Mouse (Mus musculus): Measurements from ENCODE around the gene Calml3. TPM values are rescaled to one million over a fixed set of nuclear protein-coding genes. Genes with fewer than 3 reads are reported as not detected.
"Not testable (repeated sequence)": the region's sequence is repeated elsewhere in the genome, so short reads cannot be mapped to it uniquely, and the experiment has no call there.

Calml3 gene
- polyA plus RNA-seq (2016; fragmentation: Nextera tagmentation; extraction: Ambion mirVana): not detected in 2 replicates

DNA sequence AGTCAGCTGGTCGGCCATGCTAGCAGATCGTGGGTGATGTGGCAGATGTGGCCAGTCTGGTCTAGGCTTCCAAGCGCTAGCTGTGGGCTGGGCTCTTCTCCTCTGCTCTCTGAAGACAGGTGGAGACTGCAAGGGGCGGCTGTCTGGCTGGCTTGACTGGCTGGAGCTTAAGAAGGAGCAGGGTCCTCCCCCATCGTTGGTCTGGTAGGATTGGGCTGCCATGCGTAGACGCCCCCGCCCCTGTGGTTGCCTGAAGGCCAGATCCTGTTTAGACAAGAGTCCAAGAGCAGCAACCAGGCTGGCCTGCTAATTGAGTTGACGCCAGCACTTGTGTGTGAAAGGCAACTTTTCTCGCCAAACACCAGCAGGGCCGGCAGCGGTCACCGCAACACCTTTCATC lies at the start of gene Calml3:
TSS of gene Calml3 (minus strand) at position 131 of the 400 bp plus-strand sequence.
- H3K9me3 ChIP-seq (replicated peaks): no peaks in the 10 kb centered on the region
- no peak for ATAC-seq
- 0 out of 2 replicates have a peak, but pooled peaks cover 3% of the 10 kb centered on the region for H3K4me1 ChIP-seq
- H3K27ac ChIP-seq: no peak within 1 kb of the TSS
- H3K4me2 ChIP-seq: no peak within 1 kb of the TSS
- H3K4me3 ChIP-seq: no peak within 1 kb of the TSS
- H3K36me3 ChIP-seq: no peaks in the 10 kb centered on the region
- 66% methylated on average over 13 of the region's 13 CpGs for WGBS (ENCODE audit: insufficient replicate concordance)
- no peaks in the 10 kb centered on the region for H3K27me3 ChIP-seq (replicated peaks)
- H3K9ac ChIP-seq: no peak within 1 kb of the TSS

DNA sequence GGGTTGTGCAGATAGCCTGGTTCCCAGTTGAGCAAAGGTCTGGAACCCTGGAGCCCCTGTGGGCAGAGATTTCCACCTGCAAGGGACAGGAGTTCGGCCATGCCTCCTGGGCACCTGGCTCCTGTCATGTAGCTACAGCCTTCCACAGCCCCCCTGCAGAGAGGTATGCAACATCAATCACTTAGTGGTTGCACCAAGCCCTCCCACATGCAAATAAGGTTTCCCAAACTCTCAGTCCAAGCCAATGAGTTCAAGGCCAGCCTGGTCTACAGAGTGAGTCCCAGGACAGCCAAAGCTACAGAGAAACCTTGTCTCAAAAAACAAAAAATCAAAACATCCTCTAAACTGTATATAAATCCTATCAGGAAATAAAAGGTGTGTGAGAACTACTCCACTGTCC lies 46.2 kb upstream of the Calml3 start:
- ATAC-seq: no peak
- Histone ChIP-seq H3K27ac (no peak overlapping the region), H3K4me3 (no peak overlapping the region), H3K4me2 (no peak overlapping the region), H3K9me3 (replicated peaks) (no peaks in the 10 kb centered on the region), H3K36me3 (no peaks in the 10 kb centered on the region), H3K4me1 (no peaks in the 10 kb centered on the region), H3K27me3 (replicated peaks) (no peaks in the 10 kb centered on the region; the same call in 1 of the 2 replicates), H3K9ac (no peak overlapping the region)
- 70% methylated on average over 1 of the region's 1 CpGs for WGBS (ENCODE audit: insufficient replicate concordance)

DNA sequence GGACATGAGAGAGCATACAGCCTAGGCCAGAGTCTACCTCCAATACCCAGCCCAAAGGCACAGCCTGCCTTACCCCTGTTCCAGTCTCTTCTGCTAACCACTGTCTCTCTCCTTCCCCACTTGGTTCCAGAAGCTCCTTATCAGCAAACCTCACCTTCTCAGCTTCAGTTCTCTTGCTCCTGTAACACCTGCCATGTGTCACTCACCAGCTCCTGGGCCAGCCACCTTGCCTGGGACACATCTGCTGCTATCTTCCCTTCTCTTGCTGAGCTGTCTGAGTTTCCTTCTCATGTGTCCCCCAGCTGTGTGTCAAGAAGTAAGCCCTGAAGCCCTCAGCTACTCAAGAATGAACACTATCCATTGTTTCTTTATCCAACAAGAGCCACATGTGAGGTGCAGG lies 36.5 kb upstream of the Calml3 start:
- not testable (repeated sequence) for H3K9ac ChIP-seq; H3K36me3 ChIP-seq; H3K9me3 ChIP-seq (replicated peaks); H3K4me1 ChIP-seq; H3K4me2 ChIP-seq; H3K4me3 ChIP-seq; H3K27me3 ChIP-seq (replicated peaks); H3K27ac ChIP-seq
- ATAC-seq: peak; percentile 60

DNA sequence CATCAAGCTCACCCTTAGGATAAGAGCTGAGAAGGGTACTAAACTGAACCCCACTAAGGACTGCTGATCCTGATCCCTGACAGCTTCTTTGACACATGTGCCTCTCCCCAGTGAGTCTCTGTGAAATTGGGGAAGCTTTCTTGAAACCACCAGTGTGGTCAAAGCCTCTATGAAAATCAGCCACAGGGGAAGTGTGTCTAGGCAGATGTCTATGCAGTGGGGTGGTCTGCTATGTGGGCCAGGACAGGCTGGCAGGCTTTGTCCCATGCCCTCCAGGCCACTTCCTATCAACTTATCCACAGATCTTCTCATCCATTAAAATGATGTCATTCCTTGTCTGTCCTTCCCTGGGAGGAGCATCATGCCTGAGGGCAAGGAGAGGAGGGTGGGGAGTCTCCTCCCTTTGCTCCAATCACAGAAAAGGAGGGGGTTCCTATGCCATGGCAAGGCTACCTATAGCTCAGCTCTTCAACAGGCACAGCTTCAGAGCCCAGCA lies 33.2 kb upstream of the Calml3 start, which contains the start of gene Calm4:
TSS of gene Calm4 (plus strand) at position 446 of the 496 bp plus-strand sequence.
- H3K27ac ChIP-seq; H3K4me2 ChIP-seq; H3K9ac ChIP-seq; H3K4me1 ChIP-seq; H3K36me3 ChIP-seq; H3K27me3 ChIP-seq (replicated peaks); H3K4me3 ChIP-seq; H3K9me3 ChIP-seq (replicated peaks); ATAC-seq: not testable (repeated sequence)

DNA sequence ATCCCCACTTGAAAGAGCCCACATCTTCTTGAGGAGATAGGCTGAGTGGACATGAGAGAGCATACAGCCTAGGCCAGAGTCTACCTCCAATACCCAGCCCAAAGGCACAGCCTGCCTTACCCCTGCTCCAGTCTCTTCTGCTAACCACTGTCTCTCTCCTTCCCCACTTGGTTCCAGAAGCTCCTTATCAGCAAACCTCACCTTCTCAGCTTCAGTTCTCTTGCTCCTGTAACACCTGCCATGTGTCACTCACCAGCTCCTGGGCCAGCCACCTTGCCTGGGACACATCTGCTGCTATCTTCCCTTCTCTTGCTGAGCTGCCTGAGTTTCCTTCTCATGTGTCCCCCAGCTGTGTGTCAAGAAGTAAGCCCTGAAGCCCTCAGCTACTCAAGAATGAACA lies 29.5 kb upstream of the Calml3 start:
- H3K4me1 ChIP-seq; H3K4me3 ChIP-seq; H3K36me3 ChIP-seq; H3K27ac ChIP-seq; H3K27me3 ChIP-seq (replicated peaks); H3K9me3 ChIP-seq (replicated peaks); H3K4me2 ChIP-seq; H3K9ac ChIP-seq: not testable (repeated sequence)
- ATAC-seq: peak; percentile 68

DNA sequence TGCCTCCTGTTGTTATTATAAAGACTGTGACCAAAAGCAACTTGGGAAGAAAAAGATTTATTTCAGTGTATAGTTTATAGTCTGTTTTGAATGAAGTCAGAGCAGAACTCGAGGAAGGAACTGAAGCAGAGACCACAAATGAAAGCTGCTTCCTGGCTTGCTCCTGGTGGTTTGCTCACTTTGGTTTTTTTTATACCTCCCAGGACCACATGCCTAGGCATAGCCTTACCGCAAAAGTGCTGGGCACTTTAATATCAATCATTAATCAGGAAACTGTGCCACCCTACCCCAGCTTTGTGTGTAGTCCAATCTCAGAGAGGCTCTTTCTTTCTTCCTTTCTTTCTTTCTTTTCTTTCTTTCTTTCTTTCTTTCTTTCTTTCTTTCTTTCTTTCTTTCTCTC lies 28.3 kb upstream of the Calml3 start:
- WGBS (ENCODE audit: insufficient replicate concordance): 9% methylated on average over 2 of the region's 2 CpGs
- no peak for ATAC-seq
- no peaks in the 10 kb centered on the region for H3K4me1 ChIP-seq

DNA sequence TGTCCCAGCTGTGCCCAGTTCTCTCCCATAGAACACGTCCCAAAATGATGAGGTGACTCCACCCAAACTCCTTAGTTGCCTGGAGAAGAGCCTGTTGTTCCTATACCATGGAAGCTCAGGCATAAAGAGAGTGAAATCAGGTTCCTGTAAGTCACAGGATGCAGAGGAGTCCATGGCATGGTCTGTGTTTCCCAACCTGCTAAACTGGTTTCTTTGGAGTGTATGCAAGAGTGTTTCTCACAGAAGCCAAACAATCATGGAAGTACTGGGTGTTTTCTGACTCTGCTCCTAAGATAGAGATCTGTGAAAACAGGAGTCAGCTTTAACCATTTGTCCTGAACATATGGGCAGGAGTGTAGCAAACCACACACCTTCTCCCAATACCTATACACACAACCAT lies 27.9 kb upstream of the Calml3 start:
- H3K9ac ChIP-seq: no peak overlapping the region
- WGBS (ENCODE audit: insufficient replicate concordance): 37% methylated on average over 1 of the region's 1 CpGs
- no peak overlapping the region for H3K4me2 ChIP-seq
- H3K27me3 ChIP-seq (replicated peaks): no peaks in the 10 kb centered on the region
- no peaks in the 10 kb centered on the region for H3K4me1 ChIP-seq
- no peaks in the 10 kb centered on the region for H3K9me3 ChIP-seq (replicated peaks)
- no peak overlapping the region for H3K27ac ChIP-seq
- no peak overlapping the region for H3K4me3 ChIP-seq
- H3K36me3 ChIP-seq: no peaks in the 10 kb centered on the region
- ATAC-seq: no peak

More for the DNA sequence above, 28.3 kb upstream of the Calml3 start:
- Histone ChIP-seq H3K9me3 (replicated peaks) (no peaks in the 10 kb centered on the region), H3K36me3 (no peaks in the 10 kb centered on the region), H3K27me3 (replicated peaks) (no peaks in the 10 kb centered on the region), H3K9ac (no peak overlapping the region), H3K4me2 (no peak overlapping the region), H3K27ac (no peak overlapping the region), H3K4me3 (no peak overlapping the region)

DNA sequence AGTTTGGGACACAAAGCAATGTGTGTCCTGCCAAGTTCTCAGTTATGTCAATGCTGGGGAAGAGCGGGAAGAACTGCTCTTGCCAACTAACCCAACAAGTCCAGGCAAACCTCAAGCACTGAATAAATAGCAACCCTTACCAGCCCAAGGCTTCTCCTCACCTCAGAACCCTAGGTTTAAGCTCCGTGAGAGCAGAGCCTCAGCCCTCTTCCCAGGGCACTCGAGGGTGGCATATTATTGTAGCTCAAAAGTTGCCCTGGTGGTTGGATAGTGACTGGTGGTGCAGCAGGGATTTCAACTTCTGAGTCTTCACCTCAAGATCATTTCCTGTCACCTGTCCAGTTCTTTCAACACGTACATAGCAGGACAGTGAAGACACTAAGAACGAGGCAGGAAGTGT lies 27.4 kb upstream of the Calml3 start:
- H3K4me1 ChIP-seq: no peaks in the 10 kb centered on the region
- no peak overlapping the region for H3K4me3 ChIP-seq
- H3K4me2 ChIP-seq: no peak overlapping the region
- no peak overlapping the region for H3K27ac ChIP-seq
- no peaks in the 10 kb centered on the region for H3K36me3 ChIP-seq
- ATAC-seq: no peak
- 52% methylated on average over 5 of the region's 5 CpGs for WGBS (ENCODE audit: insufficient replicate concordance)
- H3K27me3 ChIP-seq (replicated peaks): no peaks in the 10 kb centered on the region
- no peak overlapping the region for H3K9ac ChIP-seq
- H3K9me3 ChIP-seq (replicated peaks): no peaks in the 10 kb centered on the region

DNA sequence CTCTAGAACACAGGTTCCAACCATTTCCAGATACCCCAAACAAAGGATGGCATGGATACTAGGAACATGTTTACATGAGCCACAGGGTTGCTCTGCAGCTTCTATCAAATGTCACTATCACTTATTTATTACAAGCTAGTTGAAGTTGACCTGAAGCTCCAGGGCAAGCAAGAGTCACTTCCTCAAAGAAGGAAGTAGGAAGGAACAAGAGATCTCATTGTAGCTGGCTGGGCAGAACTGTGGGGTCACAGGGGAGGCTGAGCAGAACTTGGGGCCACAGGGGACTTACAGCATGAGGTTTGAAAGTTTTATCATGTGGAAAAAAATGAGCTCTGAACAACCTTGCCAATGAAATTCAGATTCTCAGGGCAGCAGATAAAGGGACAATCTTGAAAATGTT lies 21.6 kb upstream of the Calml3 start:
- H3K4me3 ChIP-seq: no peak overlapping the region
- no peak overlapping the region for H3K9ac ChIP-seq
- no peaks in the 10 kb centered on the region for H3K9me3 ChIP-seq (replicated peaks)
- no peak for ATAC-seq
- H3K36me3 ChIP-seq: no peaks in the 10 kb centered on the region
- no peaks in the 10 kb centered on the region for H3K4me1 ChIP-seq
- no peaks in the 10 kb centered on the region for H3K27me3 ChIP-seq (replicated peaks)
- no peak overlapping the region for H3K27ac ChIP-seq
- no peak overlapping the region for H3K4me2 ChIP-seq

DNA sequence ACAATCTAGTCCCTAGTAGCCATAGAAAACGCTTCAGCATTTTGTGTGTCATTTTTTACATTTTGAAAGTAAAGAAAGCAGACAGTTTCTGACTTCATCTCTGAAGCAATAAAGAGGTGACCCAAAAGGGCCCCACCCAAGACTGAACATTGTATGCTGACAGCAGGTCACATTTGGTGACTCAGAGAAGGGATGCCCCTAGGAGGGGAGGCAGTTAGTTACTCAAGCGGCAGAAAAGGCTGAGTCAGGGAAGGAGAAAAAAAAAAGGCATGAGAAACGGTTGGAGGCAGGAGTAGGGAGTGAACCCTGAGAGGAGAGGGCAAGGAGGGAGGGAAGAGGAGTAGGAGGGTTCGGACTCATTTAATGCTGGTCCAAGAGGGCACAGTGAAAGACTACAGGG lies 18.0 kb upstream of the Calml3 start:
- Histone ChIP-seq H3K9ac (no peak overlapping the region), H3K4me2 (no peak overlapping the region), H3K36me3 (no peaks in the 10 kb centered on the region), H3K27ac (no peak overlapping the region), H3K4me3 (no peak overlapping the region), H3K9me3 (replicated peaks) (no peaks in the 10 kb centered on the region), H3K4me1 (no peaks in the 10 kb centered on the region), H3K27me3 (replicated peaks) (no peaks in the 10 kb centered on the region)
- no peak for ATAC-seq
- 56% methylated on average over 4 of the region's 4 CpGs for WGBS (ENCODE audit: insufficient replicate concordance)

DNA sequence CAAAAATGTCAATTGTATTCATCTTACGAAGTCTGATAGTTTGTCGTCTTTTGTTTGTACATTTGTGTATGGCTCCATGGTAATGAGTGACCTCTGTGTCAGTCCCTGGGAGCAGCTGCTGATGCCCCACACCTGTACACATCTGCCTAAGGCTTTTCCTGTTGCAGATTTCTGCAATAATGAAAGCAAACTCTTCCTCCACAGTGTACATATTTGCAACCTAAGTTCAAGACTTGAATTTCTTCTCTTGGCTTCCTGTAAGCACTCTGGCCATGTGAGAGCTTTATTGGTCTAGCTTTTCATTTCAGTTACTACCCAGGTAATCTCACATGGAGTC lies 14.6 kb upstream of the Calml3 start:
- ATAC-seq: no peak
- H3K9ac ChIP-seq: no peak overlapping the region
- no peaks in the 10 kb centered on the region for H3K36me3 ChIP-seq
- H3K27ac ChIP-seq: no peak overlapping the region
- no peak overlapping the region for H3K4me3 ChIP-seq
- H3K4me2 ChIP-seq: no peak overlapping the region
- WGBS (ENCODE audit: insufficient replicate concordance): 73% methylated on average over 2 of the region's 2 CpGs
- no peaks in the 10 kb centered on the region for H3K27me3 ChIP-seq (replicated peaks)
- H3K4me1 ChIP-seq: no peaks in the 10 kb centered on the region
- H3K9me3 ChIP-seq (replicated peaks): no peaks in the 10 kb centered on the region

DNA sequence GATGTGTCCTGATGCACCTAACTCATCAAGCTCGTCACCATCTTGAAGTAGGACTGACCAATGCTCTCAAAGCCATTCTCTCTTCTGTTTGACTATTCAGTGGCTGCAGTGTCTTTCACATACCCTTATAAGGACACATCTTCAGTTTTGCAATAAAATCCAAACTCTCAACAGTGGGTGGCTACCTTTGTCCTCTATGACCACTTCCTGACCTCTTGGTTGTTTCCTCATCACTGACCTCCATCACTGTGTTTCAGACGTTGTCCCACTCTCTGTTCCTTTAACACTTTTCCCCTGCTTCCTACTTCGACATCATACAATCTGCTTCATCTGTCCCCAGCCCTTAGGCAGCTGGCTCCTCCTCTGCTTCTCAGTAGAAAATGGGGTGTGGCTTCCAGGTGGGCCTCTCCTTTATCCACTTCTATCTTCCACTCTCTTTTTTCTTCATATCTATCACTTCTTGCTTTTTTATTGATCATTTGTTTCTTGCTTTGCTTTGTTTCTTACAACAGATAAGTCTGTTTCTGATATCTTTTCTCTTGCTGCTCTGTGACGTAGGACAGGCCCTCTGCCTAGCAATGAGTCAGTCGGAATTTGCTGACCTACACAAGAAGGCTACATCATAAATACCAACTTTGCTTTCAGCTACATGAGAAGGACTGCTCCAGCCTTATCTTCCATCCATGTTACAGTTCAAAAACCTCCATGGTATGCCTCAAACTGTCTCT lies 14.1 kb upstream of the Calml3 start:
- Histone ChIP-seq H3K27me3 (replicated peaks) (no peaks in the 10 kb centered on the region), H3K4me3 (no peak overlapping the region), H3K36me3 (no peaks in the 10 kb centered on the region), H3K27ac (no peak overlapping the region), H3K4me2 (no peak overlapping the region), H3K4me1 (no peaks in the 10 kb centered on the region), H3K9me3 (replicated peaks) (no peaks in the 10 kb centered on the region), H3K9ac (no peak overlapping the region)
- WGBS (ENCODE audit: insufficient replicate concordance): 47% methylated on average over 5 of the region's 5 CpGs
- no peak for ATAC-seq

DNA sequence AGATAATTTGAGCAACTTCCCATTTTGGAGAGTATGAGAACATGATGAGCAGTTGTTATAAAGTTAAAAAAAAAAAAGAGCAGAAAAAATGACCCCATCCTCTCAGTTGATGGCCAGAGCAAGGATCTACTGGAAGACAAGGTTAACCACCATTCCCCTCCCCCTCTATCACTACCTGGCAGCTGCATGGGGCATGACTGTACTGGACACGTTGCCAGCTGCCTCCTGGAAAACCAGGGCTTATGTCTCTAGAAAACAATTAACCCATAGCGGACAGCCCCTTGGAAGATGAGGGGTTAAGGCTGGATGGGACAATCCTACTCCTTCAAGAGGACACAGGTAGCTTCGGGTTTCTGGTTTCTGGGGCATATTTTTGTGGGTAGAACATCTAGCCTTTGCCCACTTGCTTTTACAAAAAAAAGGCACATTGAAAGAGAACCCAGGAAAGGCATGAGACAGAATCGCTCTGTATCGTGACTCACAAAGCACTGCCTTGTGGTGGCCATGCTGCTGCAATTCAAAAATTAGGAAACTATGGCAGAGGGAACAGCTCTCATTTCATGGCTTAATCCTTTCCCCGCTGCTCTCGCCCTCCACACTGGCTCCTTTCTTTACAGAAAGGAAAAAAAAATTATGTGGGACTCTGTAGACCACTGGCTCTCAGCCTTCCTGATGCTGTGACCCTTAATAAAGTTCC lies 3.2 kb upstream of the Calml3 start:
- Histone ChIP-seq H3K9me3 (replicated peaks) (no peaks in the 10 kb centered on the region), H3K4me2 (no peak overlapping the region), H3K36me3 (no peaks in the 10 kb centered on the region), H3K9ac (no peak overlapping the region), H3K27me3 (replicated peaks) (no peaks in the 10 kb centered on the region), H3K27ac (no peak overlapping the region), H3K4me1 (0 out of 2 replicates have a peak, but pooled peaks cover 3% of the 10 kb centered on the region), H3K4me3 (no peak overlapping the region)
- 68% methylated on average over 7 of the region's 7 CpGs for WGBS (ENCODE audit: insufficient replicate concordance)
- ATAC-seq: no peak

All from liver, embryonic 12.5 days (tissue).